Mouse (Mus musculus): ENCODE data around the gene Cdkl4. TPM values are rescaled to one million over a fixed set of nuclear protein-coding genes. Genes with fewer than 3 reads are reported as not detected.

The Cdkl4 gene
- total RNA-seq, 2 experiments from 2014 or later: 18.9 to 20.4 TPM

GRCm38 (mm10) chr17:80490166-80490565 is 87.4 kb downstream of the Cdkl4 start:
- no peak for DNase-seq (ENCODE audit: extremely low spot score in 1 of 2, low spot score in 1 of 2)

DNA sequence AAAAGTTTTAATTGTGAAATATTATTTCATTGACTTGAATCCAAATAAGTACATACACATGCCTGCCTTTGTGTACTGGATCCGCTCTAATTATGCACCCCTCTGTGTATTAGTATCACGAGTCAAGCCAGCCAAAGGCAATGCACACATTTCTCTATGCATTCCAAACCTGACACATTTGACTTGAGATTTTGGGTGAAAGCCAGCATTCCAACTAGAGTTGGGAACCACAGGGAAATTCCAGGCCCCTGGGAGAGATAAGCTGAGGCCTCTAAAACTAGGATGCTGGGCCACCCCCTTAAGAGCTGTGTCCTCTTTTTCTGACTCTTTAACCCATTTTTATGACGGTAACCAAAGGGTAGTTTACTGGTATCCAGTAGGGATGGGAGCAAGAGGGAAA is 88.7 kb downstream of the Cdkl4 start:
- DNase-seq (ENCODE audit: extremely low spot score in 1 of 2, low spot score in 1 of 2): no peak

- DNase-seq (ENCODE audit: extremely low spot score in 1 of 2, low spot score in 1 of 2): no peak
Observed at GRCm38 (mm10) chr17:80485160-80485559, 92.5 kb downstream of the Cdkl4 start.

DNA sequence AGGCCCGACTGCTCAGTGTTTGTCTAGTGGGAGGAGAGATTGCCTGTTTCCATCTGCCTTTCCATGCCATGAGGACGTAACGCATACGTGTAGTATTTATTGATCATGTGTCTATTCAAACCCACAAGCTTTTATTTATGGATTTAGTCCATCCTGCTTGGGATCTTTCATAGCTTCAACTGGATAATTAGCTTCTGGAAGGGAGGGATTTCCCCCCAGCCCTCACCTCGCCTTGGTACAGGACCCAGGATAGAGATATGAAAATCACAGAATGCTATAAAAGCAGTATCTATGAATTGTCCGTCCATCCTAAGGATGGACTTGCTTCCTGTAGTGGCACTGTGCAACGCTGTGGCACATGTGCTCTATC is 96.8 kb downstream of the Cdkl4 start:
- DNase-seq (ENCODE audit: extremely low spot score in 1 of 2, low spot score in 1 of 2): no peak

DNA sequence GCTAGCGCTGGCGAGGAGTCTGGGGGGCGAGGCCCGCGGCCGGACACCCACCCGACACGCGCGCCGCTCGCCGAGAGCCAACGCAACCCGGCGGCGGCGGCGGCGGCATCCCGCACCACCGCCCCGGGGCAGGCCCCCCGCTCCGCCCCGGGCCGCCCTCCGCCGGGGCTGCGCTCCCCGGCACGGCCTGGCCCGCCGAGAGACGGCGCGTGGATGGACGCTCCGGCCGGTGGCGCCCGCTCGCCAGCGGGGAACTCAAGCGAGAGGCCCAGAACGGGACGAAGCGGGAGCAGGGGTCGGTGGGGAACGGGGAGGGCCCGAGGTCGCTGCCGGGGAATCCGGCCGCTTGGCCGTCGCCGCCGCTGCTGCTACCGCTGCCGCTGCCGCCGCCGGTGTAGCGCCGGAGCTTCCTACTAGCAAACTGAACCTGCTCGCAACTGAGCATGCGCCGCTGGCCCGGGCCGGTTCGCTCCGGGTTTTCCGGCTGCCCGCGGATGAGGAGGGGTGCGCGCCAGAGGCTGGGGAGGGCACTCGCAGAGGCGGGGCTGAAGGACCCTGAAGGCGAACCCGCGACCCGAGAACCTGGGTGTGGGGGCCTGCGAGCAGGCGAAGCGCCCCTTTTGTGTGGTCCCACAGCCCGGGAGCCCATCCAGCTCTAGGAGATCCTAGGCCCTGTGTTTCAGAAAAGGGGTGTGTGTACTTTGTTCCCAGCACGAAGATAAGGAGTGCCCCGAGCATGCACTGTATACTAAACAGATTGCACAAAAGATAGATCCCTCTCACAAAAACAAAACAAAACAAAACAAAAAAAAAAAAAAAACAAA is 97.4 kb downstream of the Cdkl4 start, which contains the start of gene Sos1:
TSS of gene Sos1 (minus strand) at position 423 of the 824 bp plus-strand sequence.
- DNase-seq (ENCODE audit: extremely low spot score in 1 of 2, low spot score in 1 of 2): peak; percentile 97 to 98

DNA sequence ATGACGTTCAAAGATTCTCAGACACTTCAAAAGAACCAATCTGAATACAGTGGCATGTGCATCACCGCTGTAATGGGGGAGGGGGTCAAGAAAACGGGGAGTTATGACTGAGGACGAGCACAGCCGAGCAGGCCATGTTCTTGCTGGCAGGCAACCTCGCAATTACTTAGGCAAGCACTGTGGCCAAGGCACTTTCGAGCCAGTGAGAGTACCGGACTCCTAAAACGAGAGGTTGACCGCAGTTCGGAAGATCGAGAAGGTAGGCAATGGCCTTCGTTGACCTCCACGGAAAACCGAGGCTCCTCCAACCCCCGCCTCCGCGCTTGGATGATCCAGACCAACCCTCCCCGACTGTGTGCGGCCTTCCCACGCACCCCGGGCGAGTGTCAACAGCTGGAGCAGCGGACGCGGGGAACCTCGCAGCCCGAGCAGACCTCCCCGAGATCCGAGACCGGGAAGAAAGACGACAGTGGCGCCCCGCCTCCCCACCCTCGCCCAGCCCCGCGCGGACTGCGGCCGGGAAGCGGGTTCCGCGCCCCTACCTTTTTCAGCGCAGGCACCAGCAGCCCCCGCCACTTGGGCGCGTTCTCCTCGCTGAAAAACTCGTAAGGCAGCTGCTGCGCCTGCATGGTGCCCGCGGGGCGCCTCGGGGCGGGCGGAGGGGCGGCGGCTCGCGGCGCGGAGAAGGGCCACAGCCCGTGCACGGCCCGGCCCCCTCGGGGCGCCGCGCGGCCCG is 98.2 kb downstream of the Cdkl4 start:
- DNase-seq (ENCODE audit: extremely low spot score in 1 of 2, low spot score in 1 of 2): peak; percentile 40 to 57

DNA sequence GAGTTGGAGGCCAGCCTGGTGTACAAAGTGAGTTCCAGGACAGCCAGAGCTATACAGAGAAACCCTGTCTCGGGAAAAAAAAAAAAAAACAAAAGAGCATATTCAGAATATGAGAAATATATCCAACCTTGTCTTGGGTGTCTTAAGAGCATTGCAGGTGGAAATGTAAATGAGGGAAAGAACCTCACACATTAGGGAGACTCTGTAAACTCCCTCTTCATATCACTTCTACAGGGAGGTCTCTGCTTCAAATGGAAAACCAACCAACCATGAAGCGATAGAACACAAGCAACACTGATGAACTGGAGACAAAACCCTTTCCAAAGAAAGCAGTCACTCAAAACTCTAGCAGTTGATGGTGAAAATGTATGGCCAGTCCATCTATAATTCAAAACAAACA is 99.9 kb downstream of the Cdkl4 start:
- DNase-seq (ENCODE audit: extremely low spot score in 1 of 2, low spot score in 1 of 2): no peak

- no peak for DNase-seq (ENCODE audit: extremely low spot score in 1 of 2, low spot score in 1 of 2)
Observed at GRCm38 (mm10) chr17:80476496-80476895, 101.1 kb downstream of the Cdkl4 start.

Other genes starting within 250 kb of the Cdkl4 start
- 1 to 10 TPM; 1.8 to 3.0 TPM for gene Gm10190, start 204.3 kb downstream of the Cdkl4 start, total RNA-seq (2021)
- gene Sos1, start 97.4 kb downstream of the Cdkl4 start, total RNA-seq (2021): 10 to 100 TPM; 31.6 to 34.3 TPM
- gene Map4k3, start 150.7 kb upstream of the Cdkl4 start, total RNA-seq (2021): 10 to 100 TPM; 87.8 to 88.7 TPM